Mouse (Mus musculus) fibroblast of lung, adult 2 months (primary cell): ENCODE data around the gene Tmem110.

Experiments used
- DNase-seq: peaks from one replicate; pipeline ENCODE4 v3.0.0-alpha.2; 2011; ENCODE audit warnings: low read depth

Tmem110 gene

GRCm38 (mm10) chr14:30903036-30903435 lies 77.6 kb downstream of the Tmem110 start:
- no peak for DNase-seq

DNA sequence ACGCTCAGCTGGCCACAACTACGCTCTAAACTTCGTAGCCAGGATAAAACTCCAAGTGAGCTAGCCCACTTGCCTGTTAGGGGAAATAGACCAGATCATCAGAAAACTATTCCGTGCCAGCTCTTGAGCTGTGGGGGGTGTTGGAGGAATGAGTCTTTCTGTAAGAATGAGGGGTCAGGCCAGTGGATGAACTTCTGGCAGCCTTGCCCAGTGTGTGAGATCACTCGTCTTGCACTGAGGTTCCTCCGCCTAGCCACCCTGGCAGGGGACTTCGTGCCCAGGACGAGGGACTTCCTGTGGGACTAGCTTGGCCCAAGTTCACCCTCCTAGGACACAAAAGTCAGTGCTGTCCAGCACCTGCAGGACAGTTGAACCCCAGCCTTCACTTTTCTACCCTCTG lies 78.9 kb downstream of the Tmem110 start:
- DNase-seq: peak; percentile 46

GRCm38 (mm10) chr14:30906001-30906400 lies 80.6 kb downstream of the Tmem110 start:
- DNase-seq: no peak

DNA sequence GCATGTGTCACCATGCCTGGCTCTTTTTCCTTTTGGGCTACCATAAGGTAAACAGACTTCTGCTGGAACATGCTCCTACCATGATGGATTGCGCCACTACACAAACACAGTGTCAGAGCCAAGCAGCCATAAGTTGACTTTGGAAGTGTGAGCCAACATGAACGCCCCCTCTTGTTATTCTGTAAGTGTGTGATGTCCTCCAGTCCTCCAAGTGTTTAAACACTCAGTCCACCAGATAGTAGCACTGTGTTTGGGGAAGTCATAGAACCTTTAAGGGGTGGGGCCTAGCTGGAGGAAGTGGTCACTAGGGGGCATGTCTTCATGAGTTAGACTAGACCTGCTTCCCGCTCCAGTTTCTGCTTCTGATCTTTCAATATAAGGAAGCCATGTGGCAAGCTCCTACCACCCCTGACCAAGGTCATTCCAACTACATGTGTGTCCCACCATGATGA lies 82.5 kb downstream of the Tmem110 start:
- peak; percentile 34 for DNase-seq

GRCm38 (mm10) chr14:30911141-30911540 lies 85.8 kb downstream of the Tmem110 start:
- no peak for DNase-seq

- DNase-seq: no peak
Measured at GRCm38 (mm10) chr14:30912641-30913040, 87.3 kb downstream of the Tmem110 start.

GRCm38 (mm10) chr14:30913404-30913803 lies 88.0 kb downstream of the Tmem110 start:
- no peak for DNase-seq

DNA sequence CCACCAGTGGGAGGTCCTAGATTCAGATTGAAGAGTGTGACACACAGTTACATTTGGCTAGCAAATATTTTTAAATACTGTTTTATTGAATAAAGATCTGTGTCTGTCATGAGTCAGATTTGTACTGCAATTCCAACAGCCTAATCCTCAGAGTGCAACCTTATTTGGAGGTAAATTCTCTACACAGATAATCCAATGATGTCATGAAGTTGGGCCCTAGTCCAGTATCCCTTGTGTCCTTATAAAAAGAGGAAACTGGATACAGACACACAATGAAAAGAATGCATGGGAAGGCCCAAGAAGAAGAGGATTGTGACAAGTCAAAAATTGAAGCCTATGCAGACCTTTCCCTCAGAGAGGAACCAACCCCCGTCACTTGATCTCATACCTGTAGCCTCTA lies 91.1 kb downstream of the Tmem110 start:
- no peak for DNase-seq

DNA sequence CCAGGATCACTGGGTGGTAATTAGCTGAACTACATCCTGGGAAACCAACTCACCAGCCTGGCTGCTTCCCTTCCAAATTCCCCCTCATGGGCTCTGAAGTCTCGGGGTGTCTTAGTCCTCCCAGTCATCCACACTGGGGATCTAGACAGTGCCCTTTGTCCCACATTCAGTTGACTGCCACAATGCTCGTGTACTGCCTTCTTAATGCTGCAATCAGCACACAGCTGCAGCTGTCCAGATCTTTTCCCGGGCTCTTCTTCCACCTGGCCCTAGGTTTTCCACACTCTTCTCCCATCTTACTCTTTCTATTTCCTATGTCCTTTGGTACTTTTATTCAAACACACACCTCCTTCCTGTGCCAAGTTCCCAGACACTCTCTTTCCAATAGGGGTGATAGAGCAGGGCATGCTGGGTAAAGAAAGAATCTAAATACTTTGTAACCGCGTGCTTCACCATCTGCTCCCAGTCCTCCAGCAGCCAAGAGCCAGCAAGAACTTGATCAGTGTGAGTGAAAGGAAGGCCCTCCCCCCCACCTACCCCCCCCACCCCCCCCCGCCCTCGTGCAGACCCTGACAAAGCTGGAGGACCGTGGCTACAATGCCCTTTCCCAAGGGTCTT lies 96.8 kb downstream of the Tmem110 start:
- no peak for DNase-seq

GRCm38 (mm10) chr14:30923375-30924105 lies 98.2 kb downstream of the Tmem110 start, which contains the start of gene Itih3:
TSS of gene Itih3 (minus strand) at chr14:30923760.
- no peak for DNase-seq

DNA sequence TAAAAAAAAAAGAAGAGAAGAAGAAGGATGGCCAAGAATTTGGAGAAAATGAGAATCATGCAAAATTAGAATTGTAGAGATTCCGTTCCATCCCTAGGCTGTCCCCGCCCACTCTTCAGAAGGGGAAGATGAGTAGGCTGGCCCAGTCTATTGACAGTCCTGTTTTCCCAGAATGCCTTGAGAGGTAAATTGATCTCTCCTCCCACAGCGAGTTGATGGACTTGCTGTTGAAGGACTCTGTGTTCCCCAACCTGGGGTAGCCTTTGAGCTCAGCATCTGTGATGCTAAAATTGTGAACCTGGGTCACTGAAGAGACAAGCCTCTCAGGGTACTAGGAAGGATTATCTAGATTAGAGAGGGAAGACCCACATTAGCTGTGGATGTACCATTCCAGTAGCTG lies 100.1 kb downstream of the Tmem110 start:
- DNase-seq: no peak
